Mouse (Mus musculus) spleen, postnatal 14 days (tissue): ENCODE measurements around the gene Ankrd33.

Experiments used
- DNase-seq, 2 experiments: peaks; one replicate each; pipeline ENCODE4 v3.0.0; 2021 to 2022; ENCODE audit warnings: low spot score in 2 of 2

Gene Ankrd33

DNA sequence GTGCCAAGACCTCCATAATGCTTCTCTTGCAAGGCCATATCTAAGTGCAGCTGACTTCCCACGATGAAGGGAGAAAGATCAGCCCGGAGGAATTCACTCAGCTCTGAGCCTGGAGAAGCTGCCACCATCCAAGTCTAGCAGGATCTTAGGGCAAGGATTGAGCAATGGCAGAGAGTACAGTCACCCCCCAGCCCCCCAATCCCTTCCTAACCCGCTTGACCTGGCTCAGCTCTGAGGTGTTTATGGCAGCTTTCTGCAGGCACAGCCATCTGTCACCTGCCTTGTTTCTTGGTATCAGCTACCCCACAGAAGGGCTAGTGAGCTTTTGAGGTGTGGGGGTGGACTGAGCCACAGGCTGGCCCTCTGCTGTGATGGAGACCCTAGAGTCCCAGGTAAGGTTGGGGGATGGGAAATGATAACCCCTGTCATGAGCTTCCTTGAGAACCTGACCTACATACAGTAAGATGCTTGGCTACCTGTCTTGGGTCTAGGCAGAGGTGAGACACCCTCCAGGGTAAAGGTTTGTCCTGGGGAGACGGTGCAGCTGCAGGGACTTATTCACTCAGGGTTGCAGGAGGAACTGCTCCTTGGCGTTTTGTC lies at the start of gene Ankrd33:
Ankrd33 (plus strand) TSS at position 245 of the 600 bp plus-strand sequence.
- DNase-seq, result no peak

DNA sequence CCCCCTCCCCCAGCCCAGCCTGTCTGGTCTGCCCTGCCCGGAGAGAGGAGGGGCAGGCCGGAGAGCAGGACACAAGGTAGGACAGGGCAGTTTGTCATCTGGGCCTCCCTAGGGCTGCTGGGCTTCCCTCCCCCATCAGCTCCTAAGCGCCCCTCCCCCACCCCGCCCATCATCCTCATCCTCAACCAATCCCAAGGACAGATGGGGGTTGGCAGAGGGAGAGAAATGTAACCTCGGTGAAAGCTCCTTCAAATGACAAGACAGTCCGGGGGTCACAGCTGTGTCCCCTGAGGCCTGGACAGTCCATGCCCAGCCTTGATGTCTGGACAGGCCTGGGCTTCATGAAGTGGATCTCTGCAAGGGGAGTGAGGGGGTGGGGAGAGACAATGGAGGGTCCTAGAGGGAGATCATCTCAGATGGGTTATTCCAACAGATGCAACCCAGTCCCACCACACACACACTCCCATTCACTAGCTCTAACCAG lies 49.1 kb upstream of the Ankrd33 start:
- DNase-seq, result no peak

DNA sequence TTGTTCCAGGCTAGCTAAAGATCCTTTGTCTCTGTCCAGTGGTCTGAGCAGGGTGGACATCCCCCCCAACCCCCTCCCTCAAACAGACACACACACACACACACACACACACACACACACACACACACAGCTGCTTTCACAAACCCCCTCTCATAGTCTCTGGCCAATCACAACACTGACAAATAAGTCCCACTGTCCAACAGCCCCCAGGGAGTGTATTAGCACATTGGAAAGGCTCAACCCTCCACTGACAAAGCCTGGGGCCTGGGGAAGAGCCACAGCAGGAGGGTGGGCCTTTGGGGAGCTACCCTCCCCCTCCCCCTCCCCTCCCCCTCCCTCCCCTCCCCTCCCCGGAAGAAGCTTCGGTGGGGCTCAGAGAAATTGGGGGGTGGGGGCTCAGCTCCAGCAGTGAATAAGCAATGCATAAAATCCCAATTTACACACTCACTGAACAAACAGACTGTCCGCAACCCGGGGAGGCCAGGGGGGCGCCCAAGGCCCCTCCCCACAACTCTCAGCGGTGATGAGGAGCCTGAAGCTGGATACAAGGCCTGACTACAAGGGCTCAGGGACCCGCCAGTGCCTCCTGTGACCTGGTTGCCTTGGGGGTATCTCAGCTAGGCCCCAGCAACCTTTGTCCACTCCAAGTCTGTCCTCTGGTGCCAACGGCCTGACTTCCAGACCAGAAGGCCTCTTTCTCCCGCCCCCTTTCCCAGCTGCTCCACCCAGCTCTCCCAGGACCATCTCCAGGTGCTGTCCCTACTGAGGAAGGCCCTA lies 48.4 kb upstream of the Ankrd33 start:
- DNase-seq, result no peak

DNA sequence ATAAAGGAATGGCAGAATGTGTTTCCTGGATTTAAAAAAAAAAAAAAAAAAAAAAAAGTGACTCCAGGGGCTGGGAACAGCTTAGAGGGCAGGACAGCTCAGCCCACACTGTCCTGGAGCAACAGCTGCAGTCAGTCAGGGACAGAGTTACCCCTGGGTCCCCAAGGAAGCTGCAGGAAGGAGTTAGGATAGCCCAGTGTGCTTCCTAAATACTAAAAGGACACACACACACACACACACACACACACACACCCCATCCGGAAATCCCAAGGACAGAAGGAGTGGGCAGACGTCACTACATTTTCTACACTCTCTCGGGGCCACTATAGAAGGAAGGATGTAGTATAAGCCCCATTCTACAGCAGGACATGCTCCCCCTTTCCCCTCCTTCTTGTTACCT lies 47.5 kb upstream of the Ankrd33 start:
- no peak for DNase-seq

DNA sequence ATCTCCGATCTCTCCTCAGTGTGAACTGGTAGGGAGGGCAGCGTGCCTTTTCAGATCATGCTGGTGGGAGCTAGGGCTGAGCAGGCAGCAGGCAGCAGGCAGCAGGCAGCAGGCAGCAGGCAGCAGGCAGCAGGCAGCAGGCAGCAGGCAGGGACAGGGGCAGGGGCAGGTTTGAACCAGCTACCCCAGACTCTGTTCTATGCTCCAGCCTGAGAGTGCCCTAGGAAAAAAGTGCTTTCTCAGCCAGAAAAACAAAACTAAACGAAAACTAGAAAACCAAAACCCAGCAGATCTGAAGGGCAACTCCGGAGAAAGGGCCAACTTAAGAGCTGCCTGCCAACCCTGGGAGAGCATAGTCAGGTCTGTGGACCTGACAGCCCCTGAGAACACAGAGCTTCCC lies 46.9 kb upstream of the Ankrd33 start:
- DNase-seq, result no peak

DNA sequence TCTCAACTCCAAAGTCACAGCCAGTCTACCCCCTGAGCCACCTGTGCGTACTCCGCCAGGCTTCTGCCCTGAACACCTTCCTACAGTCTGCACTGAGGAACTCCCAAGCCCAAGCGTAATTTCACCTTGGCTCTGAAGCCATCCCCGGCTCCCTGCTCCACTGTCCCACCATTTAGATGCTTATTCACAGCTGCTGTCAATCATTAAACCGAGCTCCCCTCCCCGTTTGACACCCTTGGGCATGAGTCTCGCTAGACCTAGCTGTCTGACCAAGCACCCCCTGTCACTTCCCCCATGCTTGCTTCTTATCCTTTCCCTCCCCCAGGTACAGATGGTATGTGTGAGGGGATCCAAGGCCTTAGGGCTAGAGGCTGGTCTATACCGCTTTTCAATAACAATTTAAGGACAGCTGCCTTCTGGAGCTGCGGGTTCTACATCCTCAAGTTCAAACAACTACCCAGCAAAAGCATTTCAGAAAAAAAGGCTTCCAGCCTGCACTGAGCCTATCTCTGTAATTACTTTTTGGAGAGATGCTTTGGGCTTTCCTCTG lies 45.8 kb upstream of the Ankrd33 start:
- DNase-seq, result no peak

DNA sequence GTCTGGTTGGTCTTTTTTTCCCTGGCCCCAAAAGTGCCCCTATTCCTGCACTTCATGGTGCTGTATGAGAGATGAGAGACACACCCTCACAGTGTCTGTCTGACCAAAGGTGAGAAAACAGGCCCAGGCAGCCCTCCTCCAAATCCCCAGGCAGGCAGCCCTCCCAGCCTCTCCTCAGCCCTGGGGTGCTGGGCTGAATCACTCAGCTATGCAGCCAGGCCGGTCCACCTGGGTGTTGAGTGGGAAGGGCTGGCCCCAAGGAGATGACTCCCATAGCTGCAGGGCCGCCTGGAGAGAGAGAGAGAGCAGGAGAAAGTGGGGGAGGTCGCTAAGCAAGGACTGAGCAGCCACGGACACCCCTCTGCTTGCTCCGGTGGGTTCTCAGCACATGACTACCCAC lies 44.8 kb upstream of the Ankrd33 start:
- no peak for DNase-seq

DNA sequence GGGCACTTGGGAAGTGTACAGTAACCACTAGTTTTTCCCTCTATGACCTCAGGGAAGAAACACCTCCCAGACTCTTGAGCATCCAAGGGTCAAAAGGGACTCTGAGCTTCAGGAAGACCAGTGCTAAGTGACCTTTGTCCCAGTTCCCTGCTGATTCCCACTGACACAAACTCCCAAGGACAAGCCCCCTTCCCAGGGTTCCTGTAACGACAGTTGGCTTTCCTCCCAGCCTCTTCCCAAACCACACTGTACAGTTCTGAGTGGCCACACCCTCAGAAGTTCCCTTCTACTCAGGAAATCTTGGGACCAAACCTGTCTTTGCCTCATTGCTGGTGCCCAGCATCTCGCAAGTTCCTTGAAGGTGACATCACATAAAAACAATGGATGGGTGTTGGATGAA lies 42.8 kb upstream of the Ankrd33 start:
- DNase-seq, result no peak

DNA sequence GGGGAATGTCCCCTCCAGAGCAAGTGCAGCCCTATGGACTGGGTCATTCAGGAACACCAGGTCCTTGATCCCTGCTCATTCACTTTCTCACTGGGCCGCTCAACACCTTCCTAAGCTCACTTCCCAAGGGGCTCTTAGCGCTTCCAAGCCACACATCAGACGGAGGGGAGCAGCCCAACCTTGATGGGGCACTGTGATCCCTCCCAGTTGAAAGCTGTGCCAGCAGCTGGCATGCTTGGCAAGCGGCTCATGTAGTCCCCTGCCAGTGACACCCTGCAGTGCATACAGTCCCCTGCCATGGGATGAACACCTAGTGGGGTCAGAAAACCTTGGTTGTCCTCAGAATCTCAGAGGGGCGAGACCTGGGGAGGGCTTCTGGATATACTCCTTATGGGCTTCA lies 41.5 kb upstream of the Ankrd33 start:
- DNase-seq, result no peak

DNA sequence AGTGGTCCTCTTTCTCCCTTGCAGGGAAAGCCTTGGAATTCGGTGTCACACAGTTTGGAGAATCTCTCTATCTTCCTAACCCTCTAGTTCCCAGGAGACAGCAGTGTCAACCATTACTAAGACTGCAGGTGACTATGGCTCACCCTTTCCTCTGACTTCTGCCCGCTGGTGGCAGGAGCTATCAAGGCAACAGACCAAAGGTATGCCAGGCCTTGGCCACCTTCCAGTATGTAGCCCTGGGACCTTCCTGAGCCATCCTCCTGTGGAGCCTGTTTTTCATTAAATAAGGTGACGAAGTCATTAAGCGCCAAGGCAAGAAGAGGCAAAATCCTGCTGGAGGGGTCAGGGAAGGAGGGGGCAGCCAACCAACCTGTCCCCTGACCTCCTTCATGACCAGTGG lies 40.4 kb upstream of the Ankrd33 start:
- DNase-seq, result no peak

DNA sequence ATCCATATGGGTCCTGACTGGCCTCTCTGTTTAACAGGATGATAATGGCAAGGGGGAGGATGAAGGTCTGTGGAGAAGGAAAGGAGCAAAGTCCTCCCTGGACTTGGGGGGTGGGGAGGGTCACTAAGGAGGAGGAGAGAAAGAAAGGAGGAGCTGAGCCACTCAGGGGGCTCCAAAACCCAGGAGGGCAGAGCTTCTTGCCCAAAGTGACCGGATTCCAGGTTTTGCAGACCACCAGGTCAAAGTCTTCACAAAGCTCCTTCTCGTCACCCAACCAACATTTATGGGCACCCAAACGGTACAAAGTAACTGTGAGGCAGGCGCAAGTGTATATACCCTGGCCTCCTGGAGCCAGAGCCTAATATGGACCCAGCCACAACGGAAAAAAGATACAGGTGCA lies 39.9 kb upstream of the Ankrd33 start:
- no peak for DNase-seq

DNA sequence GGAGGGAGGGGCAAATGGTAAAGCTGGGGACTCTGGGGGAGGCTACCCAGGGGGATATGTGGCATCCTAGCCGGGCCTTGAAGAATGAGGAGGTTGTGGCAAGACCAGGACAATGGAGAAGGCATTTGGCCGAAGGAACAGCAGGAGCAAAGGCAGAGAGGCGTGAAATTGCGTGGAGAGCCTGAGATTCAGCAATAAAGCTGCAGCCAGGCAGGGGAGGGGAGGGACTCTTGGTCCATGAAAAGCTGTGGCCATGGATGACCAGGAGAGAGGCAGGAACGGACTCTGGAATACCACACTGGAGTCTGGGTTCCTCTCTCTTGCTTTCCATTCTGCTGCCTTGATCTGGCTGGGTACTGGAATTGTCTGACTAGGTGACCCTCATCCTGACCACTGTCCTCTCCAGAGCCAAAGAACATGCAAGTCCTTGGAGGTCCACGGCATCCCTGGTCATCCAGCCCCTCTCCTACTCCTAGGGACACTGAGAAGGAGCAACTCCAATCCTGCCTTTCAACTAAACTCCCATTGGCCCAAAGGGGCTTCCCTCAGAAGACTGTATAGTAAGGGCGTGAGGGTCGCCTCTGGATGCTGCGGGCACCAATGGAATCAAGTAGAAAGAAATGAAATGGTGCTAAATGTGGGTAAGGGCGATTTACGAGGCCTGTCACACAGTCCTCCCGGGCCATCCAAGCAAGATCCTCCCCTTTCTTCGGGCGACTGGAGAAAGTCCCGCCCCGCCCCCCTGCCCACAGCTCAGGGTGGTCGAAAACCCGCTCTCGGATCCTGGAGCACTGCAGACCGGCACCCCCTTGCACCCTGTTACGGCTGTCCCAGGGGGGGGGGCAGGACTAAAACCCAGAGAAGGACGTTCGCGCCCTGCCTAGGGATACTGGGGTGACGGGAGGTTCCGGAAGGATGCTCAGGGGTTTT lies 39.2 kb upstream of the Ankrd33 start:
- no peak for DNase-seq

DNA sequence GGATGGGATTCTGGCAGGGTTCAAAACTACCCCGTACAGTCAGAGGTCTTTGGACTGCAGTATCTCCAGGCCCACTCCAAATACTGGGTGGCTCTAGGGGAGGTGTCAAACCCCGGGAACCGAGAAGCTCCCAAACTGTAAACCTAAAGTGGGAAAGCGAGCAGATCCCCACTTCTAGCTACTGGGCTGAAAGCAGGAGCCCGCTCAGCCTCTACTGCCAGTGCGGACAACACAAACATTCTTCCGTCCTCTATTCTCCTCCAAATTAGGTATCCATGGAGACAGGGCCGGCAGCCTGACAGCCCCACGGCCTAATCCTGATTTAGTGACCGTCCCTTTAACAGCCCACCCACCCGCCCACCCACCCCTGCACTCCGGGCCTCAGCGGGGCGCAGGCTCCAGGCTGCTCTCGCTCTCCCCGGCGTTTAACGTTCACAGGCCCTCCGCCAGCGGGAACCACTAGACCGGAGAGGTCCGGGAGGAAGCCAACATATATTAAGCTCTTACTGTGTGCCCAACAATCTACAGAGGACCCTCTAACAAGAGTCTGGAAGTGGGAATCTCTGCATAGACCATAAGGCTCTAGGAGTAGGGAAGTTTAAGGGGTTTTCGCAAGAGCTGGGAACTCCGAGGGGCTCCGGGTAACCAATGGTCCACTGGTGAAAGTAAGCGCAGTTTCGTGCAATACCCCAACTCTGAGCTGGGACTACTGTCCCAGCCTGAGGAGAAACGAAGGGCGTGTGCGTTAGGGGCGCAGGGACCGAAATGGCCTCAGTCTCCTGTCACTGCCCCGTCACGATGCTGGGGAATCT lies 38.3 kb upstream of the Ankrd33 start:
- DNase-seq, result no peak

DNA sequence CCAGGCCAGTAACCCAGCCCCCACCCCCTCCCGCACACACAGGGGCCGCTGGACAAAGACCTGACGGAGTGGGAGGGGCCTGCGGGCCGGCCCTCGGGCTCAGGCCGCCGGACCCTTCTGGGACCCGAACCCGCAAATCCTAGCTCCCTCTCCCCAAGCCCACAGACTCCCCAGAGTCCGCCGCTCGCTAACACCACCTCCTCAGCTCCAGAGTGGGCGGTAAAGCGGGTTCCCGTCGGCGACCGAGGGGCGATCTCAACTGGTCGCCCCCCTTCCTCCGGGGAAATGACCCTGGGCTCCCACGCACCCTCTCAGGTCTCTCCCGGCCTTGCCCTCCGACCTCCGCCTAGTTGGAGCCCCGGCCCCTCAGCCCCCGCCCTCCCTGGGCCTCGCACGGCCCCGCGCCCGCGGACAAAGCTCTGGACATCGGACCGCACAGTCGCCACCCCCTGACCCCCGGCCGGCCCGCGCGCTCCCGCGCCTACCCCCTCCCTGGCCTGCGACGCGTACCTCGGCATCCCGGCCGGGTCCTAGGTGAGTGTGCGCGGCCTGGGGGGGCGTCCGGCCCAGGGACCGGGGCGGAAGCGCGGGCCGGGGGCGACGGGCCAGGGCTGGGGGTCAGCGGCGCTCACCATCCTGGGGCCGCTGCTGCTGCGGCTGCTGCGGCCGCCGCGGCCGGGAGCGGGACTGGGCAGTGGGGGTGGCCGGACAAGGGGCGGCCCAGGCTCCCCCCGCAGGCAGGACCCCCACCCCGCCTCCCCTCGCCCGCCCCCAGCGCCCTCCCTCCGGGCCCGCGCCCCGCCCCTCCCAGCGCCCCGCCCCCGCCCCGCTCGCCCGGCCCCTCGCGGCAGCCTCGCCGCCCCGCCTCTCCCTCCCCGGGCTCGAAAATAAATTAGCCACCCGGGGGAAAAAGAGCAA lies 37.5 kb upstream of the Ankrd33 start, which contains the start of gene Fignl2:
Fignl2 (minus strand) TSS at position 755 of the 918 bp plus-strand sequence.
- DNase-seq, result no peak

DNA sequence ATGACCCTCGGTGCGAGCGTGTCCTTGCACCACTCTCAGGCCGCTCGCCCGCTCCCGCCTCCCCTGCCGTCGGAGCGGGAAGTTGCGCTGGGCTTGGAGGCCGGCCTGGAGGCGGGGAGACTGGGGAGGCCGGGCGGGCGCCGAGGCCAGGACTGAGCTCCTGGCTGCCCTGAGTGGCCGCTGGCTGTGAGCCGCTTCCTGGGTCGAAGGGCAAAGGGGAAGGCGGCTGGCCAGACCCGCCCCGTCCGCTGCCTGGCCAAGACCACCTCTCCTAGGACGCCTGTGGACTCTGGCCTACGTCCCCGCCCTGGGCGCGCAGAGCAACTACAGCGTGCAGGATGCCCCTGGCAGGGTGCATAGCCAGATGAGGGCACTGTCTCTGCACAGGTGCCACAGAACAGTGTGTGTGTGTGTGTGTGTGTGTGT lies 36.8 kb upstream of the Ankrd33 start:
- DNase-seq, result peak in 1 of 2 experiments; percentile 17

DNA sequence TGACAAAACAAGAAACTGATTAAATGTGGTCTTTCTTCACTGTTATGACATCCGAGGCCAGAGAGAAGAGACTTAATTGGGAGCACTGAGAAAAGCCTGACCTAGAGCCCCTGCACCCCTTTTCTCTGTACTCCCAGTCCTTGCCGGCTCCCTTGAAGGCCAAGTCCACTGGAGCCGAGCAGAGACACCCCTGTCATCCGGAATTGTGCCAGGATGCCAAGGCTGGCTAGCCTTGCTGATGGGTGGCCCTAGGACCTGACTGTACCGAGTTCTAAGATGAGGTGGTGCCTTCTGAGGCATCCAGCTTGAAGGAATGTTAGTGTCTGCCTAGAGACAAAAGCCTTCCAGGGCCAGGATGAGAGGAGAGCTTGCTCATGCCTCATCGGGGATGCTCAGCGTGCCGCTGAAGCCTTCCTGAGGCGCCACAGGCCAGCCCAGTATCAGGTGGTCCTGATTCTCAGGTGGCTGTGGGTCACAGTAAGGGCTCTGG lies 35.5 kb upstream of the Ankrd33 start:
- no peak for DNase-seq

DNA sequence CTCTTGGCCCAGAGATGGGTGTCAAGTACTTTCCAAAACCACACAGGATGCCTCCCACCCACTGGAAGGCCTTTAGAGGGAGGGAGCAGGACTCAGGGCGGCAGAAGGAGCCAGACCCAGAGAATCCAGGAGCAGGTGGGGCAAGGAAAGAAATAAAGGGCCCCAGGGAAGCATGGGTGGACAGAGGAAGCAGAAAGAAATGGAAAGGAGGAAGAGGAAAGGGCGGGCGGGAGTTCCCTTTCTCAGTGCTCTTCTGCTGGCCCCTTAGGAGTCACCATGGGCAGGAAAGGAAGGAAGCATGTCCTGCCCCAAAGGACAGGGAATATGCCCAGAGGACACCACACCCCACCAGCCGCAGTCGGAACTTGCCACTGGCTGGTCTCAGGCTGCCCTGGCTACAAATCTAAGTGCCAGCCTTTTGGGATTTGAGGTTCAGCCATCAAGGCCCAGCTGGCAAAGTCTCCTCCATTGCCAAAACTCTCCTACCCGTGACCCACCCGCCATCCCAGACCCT lies 34.5 kb upstream of the Ankrd33 start:
- DNase-seq, result no peak

DNA sequence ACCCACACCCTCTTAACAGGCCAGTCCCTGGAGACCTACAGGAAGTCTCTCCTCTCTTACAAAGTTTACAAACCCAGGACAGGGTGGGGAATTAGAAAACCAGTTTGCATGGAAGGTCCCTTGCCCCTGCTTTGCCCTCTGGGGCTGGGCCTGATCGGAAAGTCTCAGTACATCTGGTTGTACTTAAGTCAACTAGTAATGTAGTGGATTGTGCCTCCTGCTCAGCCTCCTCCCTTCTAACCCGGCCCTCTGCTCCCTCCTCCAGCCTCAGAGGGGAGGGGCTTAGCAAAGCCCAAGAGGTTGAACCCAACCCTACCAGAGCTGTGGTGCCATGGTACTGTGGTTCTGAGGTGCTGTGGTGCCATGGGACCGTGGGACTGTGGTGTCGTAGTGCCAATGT lies 33.3 kb upstream of the Ankrd33 start:
- DNase-seq, result no peak

DNA sequence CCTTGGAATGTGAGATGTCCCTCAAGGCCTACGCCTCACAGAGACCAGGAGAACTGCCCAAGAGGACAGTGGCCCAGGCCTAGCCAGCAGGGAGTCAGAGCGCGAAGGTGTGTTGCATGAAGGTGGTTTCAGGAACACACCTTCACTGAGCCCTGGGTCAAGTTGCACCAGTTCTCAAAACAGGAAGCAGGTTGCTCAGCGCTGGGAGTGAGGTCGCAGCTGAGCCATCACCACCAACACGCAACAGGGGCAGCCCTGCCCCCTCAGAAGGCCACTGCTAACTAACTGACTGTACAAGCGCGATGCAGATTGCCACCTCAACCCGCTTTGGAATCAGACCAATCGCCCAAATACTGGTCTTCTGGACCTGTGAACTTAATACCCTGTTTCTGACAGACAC lies 31.1 kb upstream of the Ankrd33 start:
- no peak for DNase-seq

DNA sequence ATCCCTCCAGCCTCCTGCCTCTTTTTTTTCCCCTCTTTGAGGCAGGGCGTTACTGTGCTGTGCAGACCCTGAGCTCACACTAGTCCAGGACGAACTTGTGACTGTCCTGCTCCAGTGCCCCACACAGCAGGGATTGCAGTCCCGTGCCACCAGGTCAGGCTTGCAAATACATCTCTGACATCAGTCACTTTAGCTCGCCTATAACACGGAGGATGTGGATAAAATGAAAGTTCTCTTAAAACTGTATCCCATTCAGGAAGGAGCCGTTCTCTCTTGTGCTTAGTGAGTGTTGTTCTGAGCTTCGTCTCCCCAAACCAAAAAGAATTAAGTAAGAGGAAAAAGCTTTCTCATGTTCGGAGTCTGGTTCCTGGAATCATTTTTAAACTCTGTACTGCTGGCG lies 29.1 kb upstream of the Ankrd33 start:
- no peak for DNase-seq
